Mouse (Mus musculus): ENCODE measurements around the gene Parp8. TPM values are rescaled to one million over a fixed set of nuclear protein-coding genes. Genes with fewer than 3 reads are reported as not detected.

Gene Parp8
- polyA plus RNA-seq (2014; fragmentation: Nextera tagmentation; extraction: Ambion mirVana): 6.1 and 6.3 TPM in 2 replicates

DNA sequence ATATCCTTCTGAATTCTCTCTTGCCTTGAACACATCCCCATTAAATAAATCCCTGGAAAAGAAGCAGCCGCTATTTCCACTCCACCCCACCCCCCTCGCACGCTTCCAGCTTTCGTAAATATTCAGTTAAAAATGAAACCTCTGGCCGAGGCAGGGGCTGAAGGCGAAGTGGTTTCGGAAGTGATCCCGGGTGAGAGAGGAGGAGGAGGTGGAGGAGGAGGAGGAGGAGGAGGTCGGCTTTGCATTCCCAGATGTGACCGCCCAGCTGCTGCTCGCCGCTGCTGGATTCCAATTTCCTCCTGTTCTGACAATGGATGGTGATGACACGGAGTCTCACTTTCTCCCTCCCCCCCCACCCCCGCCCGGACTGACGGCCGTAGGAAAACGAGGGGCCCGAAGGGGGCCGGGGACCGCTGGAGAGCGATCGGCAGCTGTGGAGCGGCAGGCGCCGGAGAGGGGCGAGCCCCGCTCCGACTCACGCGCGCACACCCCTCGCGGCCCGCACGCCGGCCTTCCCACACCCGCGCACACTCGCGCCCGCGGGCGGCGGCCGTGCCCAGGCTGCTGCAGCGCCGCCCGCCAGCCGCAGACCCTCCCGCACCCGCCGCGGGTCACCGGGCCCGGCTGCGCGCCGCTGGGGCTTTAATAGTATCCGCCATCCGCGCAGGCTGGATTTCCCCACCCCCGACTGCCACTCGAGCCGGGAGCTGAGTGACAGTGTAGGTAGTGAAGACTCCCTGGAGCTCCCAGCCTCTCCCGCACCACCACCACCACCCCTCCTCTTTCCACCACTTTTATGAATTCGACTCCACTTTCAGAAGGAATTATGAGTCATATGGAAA lies at the start of gene Parp8:
Gene Parp8, minus strand, starts transcription at position 312 of the 842 bp plus-strand sequence.
- H3K36me3 ChIP-seq (ENCODE audit: control insufficient read depth, insufficient read depth, low read length): no peaks in the 10 kb centered on the region
- peak within 1 kb of the TSS; percentile 62 for H3K4me3 ChIP-seq (ENCODE audit: low read depth, low read length)
- no peaks in the 10 kb centered on the region for H3K9me3 ChIP-seq (ENCODE audit: control insufficient read depth, low read length)
- peak within 1 kb of the TSS; percentile 67 for H3K9ac ChIP-seq (ENCODE audit: low read depth, low read length)
- ATAC-seq (replicated peaks; ENCODE audit: low FRiP score) (peak; percentile 33; the same call in 1 of the 2 replicates), DNase-seq (ENCODE audit: low spot score) (peak; percentile 60)
- peaks cover 3% of the 10 kb centered on the region; the same call in 1 of the 2 replicates for H3K4me1 ChIP-seq (replicated peaks; ENCODE audit: control insufficient read depth, insufficient read depth, low read length)
- peak within 1 kb of the TSS; percentile 90 for H3K4me2 ChIP-seq
- under 1% methylated on average over 46 of the region's 67 CpGs for WGBS
- H3K27ac ChIP-seq (ENCODE audit: low read depth, low read length): peak within 1 kb of the TSS; percentile 21; the same call in 1 of the 2 replicates
- H3K27me3 ChIP-seq (replicated peaks; ENCODE audit: control insufficient read depth, insufficient read depth, low read length): peaks cover 33% of the 10 kb centered on the region

DNA sequence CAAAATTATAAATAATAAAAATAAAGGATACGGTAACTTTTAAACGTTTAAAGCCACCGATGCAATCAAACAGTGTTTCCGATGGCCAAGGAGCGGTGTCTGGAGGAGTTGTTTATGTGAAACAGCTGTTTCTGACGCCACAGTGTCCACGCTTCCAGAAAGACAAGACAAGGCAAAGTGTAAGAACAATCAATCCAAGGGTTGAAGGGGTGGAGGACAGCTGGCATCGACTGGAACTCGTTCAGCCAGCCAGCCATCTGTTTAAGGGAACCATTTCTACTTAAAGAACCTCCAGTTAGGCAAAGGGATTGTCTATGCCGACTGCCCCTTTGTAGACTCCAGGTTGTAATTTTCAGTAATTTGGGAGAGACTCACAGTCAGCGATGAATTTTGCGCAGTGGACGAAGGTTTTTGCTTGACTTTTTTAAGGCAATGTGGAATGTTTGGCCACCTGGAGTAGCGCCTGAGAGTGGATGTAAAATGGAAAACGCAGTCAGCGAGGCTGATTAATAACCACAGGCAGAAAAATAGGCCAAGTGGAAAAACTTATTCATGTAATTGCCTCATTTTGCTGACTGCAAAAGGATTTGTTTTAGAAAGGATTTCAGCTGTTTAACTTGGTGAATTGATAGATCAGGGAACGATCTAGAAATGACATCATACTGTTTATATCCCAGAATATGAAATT lies 37.4 kb upstream of the Parp8 start:
- no peak for ATAC-seq (replicated peaks; ENCODE audit: low FRiP score)
- H3K4me1 ChIP-seq (replicated peaks; ENCODE audit: control insufficient read depth, insufficient read depth, low read length): no peaks in the 10 kb centered on the region

GRCm38 (mm10) chr13:117056466-117056865 lies 31.1 kb upstream of the Parp8 start:
- DNase-seq (ENCODE audit: low spot score) (no peak), ATAC-seq (replicated peaks; ENCODE audit: low FRiP score) (no peak)
- WGBS: 67% methylated on average over 2 of the region's 2 CpGs
- Histone ChIP-seq H3K27ac (ENCODE audit: low read depth, low read length) (no peak overlapping the region), H3K9ac (ENCODE audit: low read depth, low read length) (no peak overlapping the region), H3K4me3 (ENCODE audit: low read depth, low read length) (no peak overlapping the region), H3K4me2 (no peak overlapping the region), H3K36me3 (ENCODE audit: control insufficient read depth, insufficient read depth, low read length) (no peaks in the 10 kb centered on the region), H3K27me3 (replicated peaks; ENCODE audit: control insufficient read depth, insufficient read depth, low read length) (no peaks in the 10 kb centered on the region), H3K9me3 (ENCODE audit: control insufficient read depth, low read length) (no peaks in the 10 kb centered on the region), H3K4me1 (replicated peaks; ENCODE audit: control insufficient read depth, insufficient read depth, low read length) (no peaks in the 10 kb centered on the region)

More for the DNA sequence above, 37.4 kb upstream of the Parp8 start:
- Histone ChIP-seq H3K4me2 (no peak overlapping the region), H3K9ac (ENCODE audit: low read depth, low read length) (no peak overlapping the region), H3K27ac (ENCODE audit: low read depth, low read length) (no peak overlapping the region), H3K9me3 (ENCODE audit: control insufficient read depth, low read length) (no peaks in the 10 kb centered on the region), H3K4me3 (ENCODE audit: low read depth, low read length) (no peak overlapping the region), H3K36me3 (ENCODE audit: control insufficient read depth, insufficient read depth, low read length) (no peaks in the 10 kb centered on the region), H3K27me3 (replicated peaks; ENCODE audit: control insufficient read depth, insufficient read depth, low read length) (no peaks in the 10 kb centered on the region)
- WGBS: 79% methylated on average over 17 of the region's 17 CpGs
- no peak for DNase-seq (ENCODE audit: low spot score)

DNA sequence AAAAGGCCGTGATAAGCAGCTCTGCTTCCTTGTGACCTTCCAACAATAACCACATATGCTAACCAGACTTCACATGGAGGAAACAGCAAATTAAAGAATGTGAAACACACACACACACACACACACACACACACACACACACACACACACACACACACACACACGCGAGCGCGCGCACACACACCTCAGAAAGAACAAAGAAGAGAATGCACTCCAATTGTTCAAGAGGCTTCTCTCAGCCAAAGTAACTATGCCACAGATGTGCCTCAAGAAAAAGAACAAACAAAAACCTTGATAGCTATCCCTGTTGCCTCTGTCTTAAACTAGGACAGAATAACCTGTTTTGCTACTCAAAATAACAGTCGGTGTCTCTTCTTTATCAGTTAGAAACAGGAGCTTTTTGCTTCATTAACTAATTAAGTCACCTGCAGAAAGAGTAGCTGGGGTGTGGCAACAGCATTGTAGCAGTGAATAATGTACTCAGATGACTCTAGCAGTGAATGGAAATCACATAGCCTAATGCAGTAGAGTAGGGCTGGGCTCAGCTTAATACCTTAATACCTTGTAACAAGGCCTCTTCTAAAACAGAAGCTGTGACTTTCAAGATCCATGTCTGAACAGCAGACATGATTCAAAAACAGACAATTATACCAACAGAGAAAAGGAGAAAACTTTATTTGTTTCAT lies 29.6 kb upstream of the Parp8 start:
- H3K9me3 ChIP-seq (ENCODE audit: control insufficient read depth, low read length): no peaks in the 10 kb centered on the region
- no peak overlapping the region for H3K27ac ChIP-seq (ENCODE audit: low read depth, low read length)
- H3K9ac ChIP-seq (ENCODE audit: low read depth, low read length): no peak overlapping the region
- DNase-seq (ENCODE audit: low spot score) (no peak), ATAC-seq (replicated peaks; ENCODE audit: low FRiP score) (no peak)
- 79% methylated on average over 7 of the region's 7 CpGs for WGBS
- H3K4me1 ChIP-seq (replicated peaks; ENCODE audit: control insufficient read depth, insufficient read depth, low read length): no peaks in the 10 kb centered on the region
- no peak overlapping the region for H3K4me2 ChIP-seq
- no peaks in the 10 kb centered on the region for H3K36me3 ChIP-seq (ENCODE audit: control insufficient read depth, insufficient read depth, low read length)
- no peaks in the 10 kb centered on the region for H3K27me3 ChIP-seq (replicated peaks; ENCODE audit: control insufficient read depth, insufficient read depth, low read length)
- H3K4me3 ChIP-seq (ENCODE audit: low read depth, low read length): no peak overlapping the region

- Histone ChIP-seq H3K36me3 (ENCODE audit: control insufficient read depth, insufficient read depth, low read length) (no peaks in the 10 kb centered on the region), H3K4me2 (no peak overlapping the region), H3K27ac (ENCODE audit: low read depth, low read length) (no peak overlapping the region), H3K4me1 (replicated peaks; ENCODE audit: control insufficient read depth, insufficient read depth, low read length) (no peaks in the 10 kb centered on the region), H3K9ac (ENCODE audit: low read depth, low read length) (no peak overlapping the region), H3K27me3 (replicated peaks; ENCODE audit: control insufficient read depth, insufficient read depth, low read length) (no peaks in the 10 kb centered on the region), H3K9me3 (ENCODE audit: control insufficient read depth, low read length) (no peaks in the 10 kb centered on the region), H3K4me3 (ENCODE audit: low read depth, low read length) (no peak overlapping the region)
- 52% methylated on average over 3 of the region's 3 CpGs for WGBS
- DNase-seq (ENCODE audit: low spot score): no peak
- ATAC-seq (replicated peaks; ENCODE audit: low FRiP score): no peak
These were observed 27.4 kb upstream of the Parp8 start for GRCm38 (mm10) chr13:117052748-117053147.

- no peak overlapping the region for H3K4me3 ChIP-seq (ENCODE audit: low read depth, low read length)
- no peak for ATAC-seq (replicated peaks; ENCODE audit: low FRiP score)
- 70% methylated on average over 5 of the region's 5 CpGs for WGBS
- no peaks in the 10 kb centered on the region for H3K27me3 ChIP-seq (replicated peaks; ENCODE audit: control insufficient read depth, insufficient read depth, low read length)
- DNase-seq (ENCODE audit: low spot score): no peak
- no peaks in the 10 kb centered on the region for H3K4me1 ChIP-seq (replicated peaks; ENCODE audit: control insufficient read depth, insufficient read depth, low read length)
- H3K27ac ChIP-seq (ENCODE audit: low read depth, low read length): no peak overlapping the region
- H3K36me3 ChIP-seq (ENCODE audit: control insufficient read depth, insufficient read depth, low read length): no peaks in the 10 kb centered on the region
- H3K9ac ChIP-seq (ENCODE audit: low read depth, low read length): no peak overlapping the region
- no peaks in the 10 kb centered on the region for H3K9me3 ChIP-seq (ENCODE audit: control insufficient read depth, low read length)
- H3K4me2 ChIP-seq: no peak overlapping the region
These were observed 23.2 kb upstream of the Parp8 start for GRCm38 (mm10) chr13:117048541-117048971.

GRCm38 (mm10) chr13:117043567-117043966 lies 18.2 kb upstream of the Parp8 start:
- Histone ChIP-seq H3K9ac (ENCODE audit: low read depth, low read length) (no peak overlapping the region), H3K9me3 (ENCODE audit: control insufficient read depth, low read length) (no peaks in the 10 kb centered on the region), H3K27me3 (replicated peaks; ENCODE audit: control insufficient read depth, insufficient read depth, low read length) (no peaks in the 10 kb centered on the region), H3K27ac (ENCODE audit: low read depth, low read length) (no peak overlapping the region), H3K36me3 (ENCODE audit: control insufficient read depth, insufficient read depth, low read length) (no peaks in the 10 kb centered on the region), H3K4me1 (replicated peaks; ENCODE audit: control insufficient read depth, insufficient read depth, low read length) (no peaks in the 10 kb centered on the region), H3K4me3 (ENCODE audit: low read depth, low read length) (no peak overlapping the region), H3K4me2 (no peak overlapping the region)
- DNase-seq (ENCODE audit: low spot score) (no peak), ATAC-seq (replicated peaks; ENCODE audit: low FRiP score) (no peak)

- Histone ChIP-seq H3K9ac (ENCODE audit: low read depth, low read length) (no peak overlapping the region), H3K4me1 (replicated peaks; ENCODE audit: control insufficient read depth, insufficient read depth, low read length) (no peaks in the 10 kb centered on the region), H3K9me3 (ENCODE audit: control insufficient read depth, low read length) (no peaks in the 10 kb centered on the region), H3K4me3 (ENCODE audit: low read depth, low read length) (no peak overlapping the region), H3K27me3 (replicated peaks; ENCODE audit: control insufficient read depth, insufficient read depth, low read length) (no peaks in the 10 kb centered on the region), H3K4me2 (no peak overlapping the region), H3K27ac (ENCODE audit: low read depth, low read length) (no peak overlapping the region), H3K36me3 (ENCODE audit: control insufficient read depth, insufficient read depth, low read length) (no peaks in the 10 kb centered on the region)
- no peak for DNase-seq (ENCODE audit: low spot score)
- ATAC-seq (replicated peaks; ENCODE audit: low FRiP score): no peak
These were observed 15.7 kb upstream of the Parp8 start for GRCm38 (mm10) chr13:117041021-117041420.
